Mouse (Mus musculus): ENCODE measurements around the gene Ide. TPM values are rescaled to one million over a fixed set of nuclear protein-coding genes. Genes with fewer than 3 reads are reported as not detected.

The Ide gene
- total RNA-seq, 2 experiments from 2014 or later, result 37.8 to 57.2 TPM

- no peak overlapping the region for H3K27ac ChIP-seq
- DNase-seq (ENCODE audit: extremely low spot score in 1 of 2, low spot score in 2 of 2), result no peak
- TF ChIP-seq CTCF (IDR thresholded peaks at IDR 0.05), result no peak
- intact Hi-C loops (cut with DNase I), result no loop called here
- H3K4me3 ChIP-seq, result no peak overlapping the region
Observed at GRCm38 (mm10) chr19:37225197-37225862, 112.3 kb downstream of the Ide start.

Other genes starting within 250 kb of the Ide start
- gene March5, start 130.3 kb downstream of the Ide start, total RNA-seq (2021), result 10 to 100 TPM; 82.6 to 96.0 TPM
- gene Cpeb3, start 129.3 kb downstream of the Ide start, total RNA-seq (2021), result 10 to 100 TPM; 87.0 to 96.0 TPM
- under 1 TPM; 0.63 to 0.79 TPM for gene Kif11, start 38.6 kb upstream of the Ide start, total RNA-seq (2021)
- 1 to 10 TPM; 1.2 to 1.7 TPM for gene Hhex, start 97.0 kb upstream of the Ide start, total RNA-seq (2021)
- gene Exoc6, start 212.6 kb upstream of the Ide start, total RNA-seq (2021), result 10 to 100 TPM; 40.3 to 43.4 TPM